Mouse (Mus musculus) testis, adult 2 months (tissue): ENCODE measurements around the gene Nckap1l.

Source experiments
- CTCF ChIP-seq: fragments of 200-500 bp; IDR thresholded peaks from 2 replicates; pipeline ENCODE4 v1.5.1; 2012; ENCODE audit warnings: low read depth, mild to moderate bottlenecking, inconsistent platforms, low read length, moderate library complexity; ENCODE audit not compliant: control insufficient read depth, insufficient read depth, insufficient replicate concordance
- POLR2A ChIP-seq: fragments of 200-500 bp; IDR thresholded peaks from 2 replicates; pipeline ENCODE4 v1.6.1; 2012; ENCODE audit warnings: low read depth, mild to moderate bottlenecking, inconsistent platforms, low read length, moderate library complexity; ENCODE audit not compliant: control insufficient read depth

DNA sequence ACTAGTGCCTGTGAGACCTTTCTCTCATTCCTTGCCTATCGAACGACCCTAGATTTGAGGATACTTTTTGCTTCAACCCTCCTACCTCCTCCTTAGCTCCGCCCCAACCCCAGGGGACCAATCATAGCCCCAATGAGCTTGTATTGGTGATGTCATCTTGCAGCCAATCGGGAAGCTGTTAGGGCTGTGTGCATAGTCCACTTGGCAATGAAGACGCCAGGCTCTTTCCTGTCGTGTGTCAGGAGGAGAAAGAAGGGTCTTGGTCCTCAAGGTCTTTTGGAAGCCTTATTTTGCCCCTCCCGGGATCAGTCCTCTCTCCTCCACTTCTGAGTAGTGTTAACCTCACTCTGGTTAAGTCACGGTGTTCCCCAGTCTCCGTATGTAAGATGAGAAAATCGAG is 60.5 kb downstream of the Nckap1l start:
- no peak for TF ChIP-seq CTCF
- no peak for TF ChIP-seq POLR2A
